Mouse (Mus musculus) ES-E14 (cell line): ENCODE data around the gene Gsg1l.

ENCODE experiments used
- MAFK ChIP-seq: IDR thresholded peaks from 2 replicates; pipeline ENCODE4 v1.6.1; 2014; ENCODE audit warnings: mild to moderate bottlenecking, low read depth, low read length, inconsistent platforms; ENCODE audit not compliant: insufficient read depth
- ZNF384 ChIP-seq: IDR thresholded peaks from 2 replicates; pipeline ENCODE4 v1.6.1; 2012; ENCODE audit warnings: low read depth, low read length, inconsistent platforms

DNA sequence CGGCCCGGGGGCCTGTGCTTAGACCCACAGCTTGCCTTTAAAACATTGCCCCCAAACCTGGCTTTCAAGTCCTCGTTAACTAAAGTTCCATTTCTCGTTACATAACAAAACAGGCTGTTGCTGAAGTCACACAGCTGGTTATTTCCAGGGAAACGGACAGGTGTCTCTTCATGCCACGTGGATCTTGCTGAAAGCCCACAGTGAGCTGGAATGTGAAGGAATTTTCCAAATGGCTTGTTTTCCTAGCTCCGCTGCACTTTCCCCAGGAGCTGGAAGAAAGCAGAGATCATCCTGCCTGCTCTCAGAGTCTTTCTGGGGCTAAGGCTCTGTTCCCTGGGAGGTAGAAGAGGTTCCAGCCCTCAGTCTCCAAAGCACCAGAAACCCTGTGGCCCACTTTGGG lies 130.3 kb downstream of the Gsg1l start:
- TF ChIP-seq ZNF384 (no peak), MAFK (no peak)
